Mouse (Mus musculus) B cell, adult 62 days (primary cell): ENCODE measurements around the gene Cfap65. TPM values are rescaled to one million over a fixed set of nuclear protein-coding genes. Genes with fewer than 3 reads are reported as not detected.

ENCODE experiments used
- total RNA-seq: library from RNA; stranded (reverse); gene quantifications from 4 replicates; pipeline ENCODE4 v1.2.4, GENCODE M21; 2023

The Cfap65 gene
- not detected in 4 replicates for total RNA-seq

GRCm38 (mm10) chr1:74935402-74935801 is at the start of gene Cfap65:
Cfap65 (minus strand) TSS chr1:74935599.

GRCm38 (mm10) chr1:74951556-74952210 is 16.3 kb upstream of the Cfap65 start, which contains the start of gene Ihh:
Ihh (minus strand) TSS chr1:74951672.

GRCm38 (mm10) chr1:74893134-74893855 is 42.1 kb downstream of the Cfap65 start, which contains the start of gene Cryba2:
Cryba2 (minus strand) TSS chr1:74893143.

GRCm38 (mm10) chr1:74885369-74886042 is 49.9 kb downstream of the Cfap65 start, which contains the start of gene Fev:
Fev (minus strand) TSS chr1:74885419.

DNA sequence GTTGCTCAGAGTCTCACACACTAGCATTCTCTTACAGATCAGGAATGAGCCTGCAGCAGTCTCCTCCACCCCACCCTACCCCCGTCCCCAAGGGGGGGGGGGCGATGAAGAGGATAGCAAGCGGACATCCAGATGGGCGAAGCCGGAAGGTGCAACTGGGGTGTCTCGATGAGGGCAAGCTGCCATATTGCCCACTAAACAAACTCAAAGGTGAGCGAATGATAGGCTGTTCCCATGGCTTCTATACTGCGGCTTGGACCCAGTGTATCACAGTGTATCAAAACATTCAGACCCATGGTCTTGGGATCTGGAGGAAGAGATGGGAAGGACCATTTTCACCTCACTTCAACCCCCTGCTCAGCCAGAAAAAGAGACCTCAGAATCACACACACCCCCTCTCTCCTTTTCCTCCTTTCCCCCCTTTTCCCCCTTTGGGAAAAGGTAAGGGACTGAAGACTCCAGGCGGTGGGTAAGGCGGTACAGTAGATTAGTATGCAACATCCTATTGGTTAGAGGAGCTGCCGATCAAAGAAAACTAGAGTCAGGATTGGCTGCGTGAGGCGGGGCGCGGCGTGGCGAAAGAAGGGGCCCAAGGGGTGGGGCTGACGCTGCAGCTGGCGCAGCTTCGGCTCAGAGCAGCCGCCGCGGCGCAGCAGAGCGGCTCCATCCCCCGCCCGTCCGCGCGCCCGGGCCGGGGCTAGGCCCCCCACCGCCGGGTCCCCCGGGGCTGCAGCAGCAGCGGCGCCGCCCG is 80.9 kb downstream of the Cfap65 start, which contains the start of gene Cdk5r2:
TSS of gene Cdk5r2 (plus strand) at position 629 of the 751 bp plus-strand sequence.

Other genes starting within 250 kb of the Cfap65 start
- 12.4 to 18.7 TPM (median 13.0 TPM) in 4 replicates for gene Cyp27a1, start 222.0 kb downstream of the Cfap65 start, total RNA-seq
- not detected in 4 replicates for gene Prkag3, start 186.4 kb downstream of the Cfap65 start, total RNA-seq
- not detected in 4 replicates for gene Wnt6, start 163.7 kb downstream of the Cfap65 start, total RNA-seq
- 1.2 to 3.0 TPM (median 2.0 TPM) in 4 replicates for gene Wnt10a, start 144.1 kb downstream of the Cfap65 start, total RNA-seq
- gene Cdk5r2, start 80.7 kb downstream of the Cfap65 start, total RNA-seq: not detected in 4 replicates
- not detected in 4 replicates for gene Fev, start 50.2 kb downstream of the Cfap65 start, total RNA-seq
- gene Cryba2, start 42.5 kb downstream of the Cfap65 start, total RNA-seq: not detected in 4 replicates
- 0.32 to 0.88 TPM (median 0.42 TPM) in 4 replicates for gene Ihh, start 16.1 kb upstream of the Cfap65 start, total RNA-seq
- 3.1 to 6.8 TPM (median 4.8 TPM) in 4 replicates for gene Nhej1, start 189.6 kb upstream of the Cfap65 start, total RNA-seq
- gene Slc23a3, start 198.3 kb upstream of the Cfap65 start, total RNA-seq: 0.85 to 2.7 TPM (median 1.2 TPM) in 4 replicates
- gene Cnppd1, start 207.1 kb upstream of the Cfap65 start, total RNA-seq: 107 to 110 TPM (median 109 TPM) in 4 replicates
- gene Retreg2, start 207.2 kb upstream of the Cfap65 start, total RNA-seq: 71.5 to 78.8 TPM (median 75.5 TPM) in 4 replicates
- 37.1 to 48.7 TPM (median 44.9 TPM) in 4 replicates for gene Zfand2b, start 233.0 kb upstream of the Cfap65 start, total RNA-seq
- 2.5 to 4.2 TPM (median 3.0 TPM) in 4 replicates for gene Abcb6, start 244.8 kb upstream of the Cfap65 start, total RNA-seq